Mouse (Mus musculus): Measurements from ENCODE around the gene Tmem88b.

Gene Tmem88b

GRCm38 (mm10) chr4:155785819-155786218 lies at the start of gene Tmem88b:
Tmem88b (minus strand) TSS chr4:155785874.
- DNase-seq (ENCODE audit: low spot score) = no peak

- no peak for DNase-seq (ENCODE audit: low spot score)
Observed at GRCm38 (mm10) chr4:155833836-155834235, 48.2 kb upstream of the Tmem88b start.

- no peak for DNase-seq (ENCODE audit: low spot score)
Observed at GRCm38 (mm10) chr4:155833234-155833633, 47.6 kb upstream of the Tmem88b start.

GRCm38 (mm10) chr4:155832321-155832720 lies 46.6 kb upstream of the Tmem88b start:
- DNase-seq (ENCODE audit: low spot score) = no peak

- no peak for DNase-seq (ENCODE audit: low spot score)
Observed at GRCm38 (mm10) chr4:155831831-155832230, 46.2 kb upstream of the Tmem88b start.

- DNase-seq (ENCODE audit: low spot score) = peak; percentile 87
Observed at GRCm38 (mm10) chr4:155831205-155831766, 45.6 kb upstream of the Tmem88b start, which contains the start of gene Aurkaip1. Aurkaip1 (plus strand) TSS chr4:155831272.

GRCm38 (mm10) chr4:155830596-155830995 lies 44.9 kb upstream of the Tmem88b start:
- no peak for DNase-seq (ENCODE audit: low spot score)

GRCm38 (mm10) chr4:155829866-155830265 lies 44.2 kb upstream of the Tmem88b start:
- no peak for DNase-seq (ENCODE audit: low spot score)

- DNase-seq (ENCODE audit: low spot score) = no peak
Observed at GRCm38 (mm10) chr4:155823443-155823842, 37.8 kb upstream of the Tmem88b start.

GRCm38 (mm10) chr4:155821025-155821424 lies 35.4 kb upstream of the Tmem88b start:
- DNase-seq (ENCODE audit: low spot score) = no peak

GRCm38 (mm10) chr4:155817533-155817932 lies 31.9 kb upstream of the Tmem88b start:
- DNase-seq (ENCODE audit: low spot score) = no peak

GRCm38 (mm10) chr4:155812665-155813181 lies 27.0 kb upstream of the Tmem88b start:
- DNase-seq (ENCODE audit: low spot score) = no peak

GRCm38 (mm10) chr4:155811929-155812664 lies 26.4 kb upstream of the Tmem88b start, which contains the start of gene Ccnl2:
Ccnl2 (plus strand) TSS chr4:155812489.
- DNase-seq (ENCODE audit: low spot score) = peak; percentile 82

GRCm38 (mm10) chr4:155807841-155808240 lies 22.2 kb upstream of the Tmem88b start:
- DNase-seq (ENCODE audit: low spot score) = no peak

- DNase-seq (ENCODE audit: low spot score) = peak; percentile 91
Observed at GRCm38 (mm10) chr4:155803340-155804041, 17.8 kb upstream of the Tmem88b start.

- DNase-seq (ENCODE audit: low spot score) = no peak
Observed at GRCm38 (mm10) chr4:155802741-155803339, 17.2 kb upstream of the Tmem88b start, which contains the start of gene Mrpl20. Mrpl20 (plus strand) TSS chr4:155802878.

GRCm38 (mm10) chr4:155802075-155802474 lies 16.4 kb upstream of the Tmem88b start:
- no peak for DNase-seq (ENCODE audit: low spot score)

GRCm38 (mm10) chr4:155793730-155794129 lies 8.1 kb upstream of the Tmem88b start:
- DNase-seq (ENCODE audit: low spot score) = no peak

- no peak for DNase-seq (ENCODE audit: low spot score)
Observed at GRCm38 (mm10) chr4:155791240-155791933, 5.7 kb upstream of the Tmem88b start.

GRCm38 (mm10) chr4:155790650-155791161 lies 5.0 kb upstream of the Tmem88b start:
- DNase-seq (ENCODE audit: low spot score) = no peak

- DNase-seq (ENCODE audit: low spot score) = no peak
Observed at GRCm38 (mm10) chr4:155790021-155790489, 4.4 kb upstream of the Tmem88b start, which contains the start of gene Ankrd65. Ankrd65 (plus strand) TSS chr4:155790439.

Measured in urinary bladder, postnatal 10 days (tissue).